Mouse (Mus musculus) hindbrain, postnatal 0 days (tissue): ENCODE measurements around the gene Sf3b1. TPM values are rescaled to one million over a fixed set of nuclear protein-coding genes. Genes with fewer than 3 reads are reported as not detected.
"Not testable (repeated sequence)": the region's sequence is repeated elsewhere in the genome, so short reads cannot be mapped to it uniquely, and the experiment has no call there.

ENCODE experiments used
- ATAC-seq: fragments of 200-750 bp; cut with Nextera tagmentation; 2 replicates; pipeline ENCODE4 v1.8.0; 2017; ENCODE audit warnings: mild to moderate bottlenecking, moderate TSS enrichment, moderate library complexity
- DNase-seq: peaks from one replicate; pipeline ENCODE4 v3.0.0-alpha.2; 2015; ENCODE audit warnings: low spot score
- H3K27ac ChIP-seq: fragments of 300-500 bp; sonication (generic); 2 replicates; pipeline ENCODE4 v1.5.1; 2014; ENCODE audit warnings: mild to moderate bottlenecking
- H3K27me3 ChIP-seq: fragments of 300-500 bp; sonication (generic); 2 replicates; pipeline ENCODE4 v1.6.1; 2014; ENCODE audit warnings: low read length, mixed read lengths; ENCODE audit not compliant: insufficient read depth
- H3K36me3 ChIP-seq: fragments of 300-500 bp; sonication (generic); 2 replicates; pipeline ENCODE4 v1.6.1; 2014; ENCODE audit warnings: low read length, mixed read lengths; ENCODE audit not compliant: insufficient read depth
- H3K4me1 ChIP-seq: fragments of 300-500 bp; sonication (generic); 2 replicates; pipeline ENCODE4 v1.6.1; 2014; ENCODE audit warnings: antibody characterized with exemption, low read length, mixed read lengths; ENCODE audit not compliant: insufficient read depth
- H3K4me2 ChIP-seq: fragments of 300-500 bp; sonication (generic); 2 replicates; pipeline ENCODE4 v1.6.1; 2014; ENCODE audit warnings: low read depth, mild to moderate bottlenecking, low read length, moderate library complexity, mixed read lengths
- H3K4me3 ChIP-seq: fragments of 300-500 bp; sonication (generic); 2 replicates; pipeline ENCODE4 v1.5.1; 2014; ENCODE audit warnings: low read length
- H3K9ac ChIP-seq: fragments of 300-500 bp; sonication (generic); replicated peaks from 2 replicates; pipeline ENCODE4 v1.6.1; 2014; ENCODE audit warnings: mild to moderate bottlenecking, low read length, moderate library complexity, mixed read lengths
- H3K9me3 ChIP-seq: fragments of 300-500 bp; sonication (generic); 2 replicates; pipeline ENCODE4 v1.6.1; 2016; ENCODE audit warnings: low read length, mixed read lengths
- CTCF ChIP-seq: IDR thresholded peaks from 2 replicates; pipeline ENCODE4 v1.5.1; 2016; ENCODE audit warnings: antibody characterized with exemption, control low read depth, low read depth
- WGBS: fragments of 180-500 bp; shearing (Covaris S2); extraction: QIAGEN DNeasy Blood & Tissue Kit; methylation state at CpG from one replicate; pipeline ENCODE4 v1.1.7; 2014; 5-methylcytosine and 5-hydroxymethylcytosine counted together
- polyA plus RNA-seq: library from polyadenylated mRNA; unstranded; fragments of >200 nt; fragmentation: Nextera tagmentation; extraction: Ambion mirVana; gene quantifications from 2 replicates; pipeline ENCODE4 v1.2.1, GENCODE M21; 2015
- total RNA-seq: library from RNA; depleted of rRNA; stranded (reverse); fragments of >200 nt; gene quantifications from 2 replicates; pipeline ENCODE4 v1.2.3, GENCODE M21; 2014

Gene Sf3b1
- total and polyA plus RNA-seq, 2 experiments from 2014 or later: 141 to 261 TPM

DNA sequence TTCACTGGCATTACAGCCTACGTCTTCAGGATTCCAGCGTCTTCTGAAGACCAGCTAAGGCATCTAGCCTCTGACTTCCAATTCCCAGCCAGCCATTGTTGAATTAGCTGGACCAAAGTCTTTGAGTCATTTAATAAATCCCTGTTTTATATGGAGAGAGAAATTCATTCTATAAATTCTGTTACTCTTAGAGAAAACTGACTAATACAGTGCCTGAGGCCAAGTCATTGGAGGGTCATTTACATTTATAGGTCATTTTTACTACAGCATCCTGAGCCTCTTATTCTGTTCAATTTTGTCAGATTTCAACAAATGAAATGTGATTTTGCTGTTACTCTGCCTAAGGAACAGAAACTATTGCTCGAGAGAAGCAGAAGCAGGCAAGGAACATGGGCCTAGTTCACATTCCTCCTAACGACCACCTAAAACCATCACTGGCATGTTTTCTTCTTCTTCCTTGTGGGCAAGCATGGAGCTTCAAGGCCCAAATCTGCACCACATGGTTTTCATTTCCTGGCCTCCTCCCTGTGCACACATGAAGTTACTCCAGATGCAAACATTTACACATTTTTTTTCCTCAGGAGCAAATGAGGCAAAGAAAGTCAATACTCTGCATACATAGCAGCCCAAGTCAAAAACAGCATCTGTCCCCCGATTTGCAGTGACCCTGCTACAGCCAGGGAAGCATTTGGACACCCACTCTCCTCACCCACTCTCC, 55.4 kb downstream of the Sf3b1 start:
- WGBS: 88% methylated on average over 5 of the region's 5 CpGs
- no peak for ATAC-seq
- no peaks in the 10 kb centered on the region for H3K9me3 ChIP-seq
- no peak overlapping the region for H3K27ac ChIP-seq
- H3K36me3 ChIP-seq: no peaks in the 10 kb centered on the region
- no peak for TF ChIP-seq CTCF
- H3K9ac ChIP-seq: no peak overlapping the region
- H3K4me2 ChIP-seq: no peak overlapping the region
- H3K27me3 ChIP-seq: no peaks in the 10 kb centered on the region
- DNase-seq: no peak
- H3K4me1 ChIP-seq: no peaks in the 10 kb centered on the region
- no peak overlapping the region for H3K4me3 ChIP-seq

- no peak for TF ChIP-seq CTCF
- 96% methylated on average over 3 of the region's 3 CpGs for WGBS
- no peaks in the 10 kb centered on the region for H3K9me3 ChIP-seq
These were observed 60.4 kb downstream of the Sf3b1 start for GRCm38 (mm10) chr1:54966858-54967257.

GRCm38 (mm10) chr1:54965159-54965995, 61.9 kb downstream of the Sf3b1 start:
- ATAC-seq (no peak), DNase-seq (no peak)
- WGBS: 66% methylated on average over 11 of the region's 11 CpGs
- Histone ChIP-seq H3K36me3 (no peaks in the 10 kb centered on the region), H3K4me1 (no peaks in the 10 kb centered on the region), H3K4me2 (no peak overlapping the region), H3K9ac (no peak overlapping the region), H3K9me3 (no peaks in the 10 kb centered on the region), H3K4me3 (no peak overlapping the region), H3K27me3 (no peaks in the 10 kb centered on the region), H3K27ac (no peak overlapping the region)
- TF ChIP-seq CTCF: no peak

More at GRCm38 (mm10) chr1:54966858-54967257, 60.4 kb downstream of the Sf3b1 start:
- no peak overlapping the region for H3K9ac ChIP-seq
- no peaks in the 10 kb centered on the region for H3K4me1 ChIP-seq
- no peaks in the 10 kb centered on the region for H3K27me3 ChIP-seq
- no peak overlapping the region for H3K4me2 ChIP-seq
- DNase-seq: no peak
- H3K27ac ChIP-seq: no peak overlapping the region
- H3K36me3 ChIP-seq: no peaks in the 10 kb centered on the region
- ATAC-seq: no peak
- no peak overlapping the region for H3K4me3 ChIP-seq

DNA sequence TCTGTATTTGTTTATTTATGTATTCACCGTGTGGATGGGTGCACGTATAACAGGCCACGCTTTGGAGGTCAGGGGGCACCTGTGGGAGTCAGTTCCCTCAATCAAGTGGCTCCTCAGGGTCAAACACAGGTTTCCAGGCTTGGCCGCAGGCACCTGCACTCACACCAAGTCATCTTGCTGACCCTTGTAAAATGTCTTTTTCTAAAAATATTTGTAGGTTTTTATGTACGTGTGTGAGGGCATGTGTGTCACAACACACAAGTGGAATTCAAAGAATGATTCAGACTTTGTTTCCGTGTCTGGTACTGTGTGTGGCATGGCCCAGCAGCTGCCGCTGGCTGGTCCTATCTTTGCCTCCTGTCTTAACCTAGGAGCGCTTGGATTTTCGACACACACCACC, 65.6 kb downstream of the Sf3b1 start:
- H3K36me3 ChIP-seq: no peaks in the 10 kb centered on the region
- TF ChIP-seq CTCF: no peak
- no peak overlapping the region for H3K4me2 ChIP-seq
- no peaks in the 10 kb centered on the region for H3K9me3 ChIP-seq
- DNase-seq (no peak), ATAC-seq (no peak)
- H3K27ac ChIP-seq: no peak overlapping the region
- H3K9ac ChIP-seq: no peak overlapping the region
- H3K27me3 ChIP-seq: no peaks in the 10 kb centered on the region
- whole genome bisulfite sequencing: 87% methylated on average over 9 of the region's 9 CpGs
- no peaks in the 10 kb centered on the region for H3K4me1 ChIP-seq
- no peak overlapping the region for H3K4me3 ChIP-seq

DNA sequence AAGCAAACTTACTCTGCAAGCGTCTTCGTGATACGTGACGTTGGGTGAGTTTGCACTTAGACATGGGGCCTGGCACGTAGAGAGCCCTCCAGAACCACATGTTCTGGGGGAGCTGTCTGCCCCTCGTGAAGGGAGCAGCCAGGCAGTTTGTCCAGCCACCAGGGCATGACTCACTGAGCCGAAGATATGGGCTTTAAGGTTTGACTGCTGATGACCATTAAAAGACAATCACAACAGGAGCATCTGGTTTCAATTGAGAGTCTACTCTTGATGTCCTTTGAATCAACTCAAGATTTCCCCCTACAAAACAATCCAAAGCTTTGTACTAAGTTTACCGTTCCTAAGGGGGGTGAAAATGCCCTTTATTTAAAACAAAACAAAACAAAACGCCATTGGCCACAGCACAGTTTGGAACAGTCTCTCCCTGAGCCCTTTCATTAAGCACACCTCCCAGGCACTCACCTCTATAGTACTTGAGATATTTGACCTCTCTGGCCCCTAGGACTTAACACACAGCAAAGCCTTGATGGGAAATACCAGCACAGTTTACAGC, 66.6 kb downstream of the Sf3b1 start:
- 80% methylated on average over 9 of the region's 9 CpGs for WGBS
- no peaks in the 10 kb centered on the region for H3K27me3 ChIP-seq
- no peak overlapping the region for H3K4me3 ChIP-seq
- ATAC-seq (no peak), DNase-seq (no peak)
- H3K9me3 ChIP-seq: no peaks in the 10 kb centered on the region
- no peak overlapping the region for H3K9ac ChIP-seq
- H3K4me1 ChIP-seq: no peaks in the 10 kb centered on the region
- no peak overlapping the region for H3K4me2 ChIP-seq
- H3K36me3 ChIP-seq: no peaks in the 10 kb centered on the region
- TF ChIP-seq CTCF: no peak
- H3K27ac ChIP-seq: no peak overlapping the region

GRCm38 (mm10) chr1:54958525-54958924, 68.8 kb downstream of the Sf3b1 start:
- no peak overlapping the region for H3K4me2 ChIP-seq
- H3K36me3 ChIP-seq: no peaks in the 10 kb centered on the region
- peak; percentile 26; the same call in 1 of the 2 replicates for TF ChIP-seq CTCF
- no peaks in the 10 kb centered on the region for H3K9me3 ChIP-seq
- no peaks in the 10 kb centered on the region for H3K27me3 ChIP-seq
- no peak overlapping the region for H3K9ac ChIP-seq
- WGBS: 69% methylated on average over 3 of the region's 3 CpGs
- DNase-seq (no peak), ATAC-seq (no peak)
- no peak overlapping the region for H3K27ac ChIP-seq
- H3K4me1 ChIP-seq: no peaks in the 10 kb centered on the region
- no peak overlapping the region for H3K4me3 ChIP-seq

- H3K4me3 ChIP-seq, DNase-seq, H3K27me3 ChIP-seq, ATAC-seq, H3K4me2 ChIP-seq, H3K9ac ChIP-seq, H3K9me3 ChIP-seq, H3K27ac ChIP-seq, H3K36me3 ChIP-seq, H3K4me1 ChIP-seq: not testable (repeated sequence)
- WGBS: 87% methylated on average over 9 of the region's 14 CpGs
These were observed 70.3 kb downstream of the Sf3b1 start for GRCm38 (mm10) chr1:54956995-54957394.
